Mouse (Mus musculus): Measurements from ENCODE around the gene Ms4a7. TPM values are rescaled to one million over a fixed set of nuclear protein-coding genes. Genes with fewer than 3 reads are reported as not detected.

Gene Ms4a7
- polyA plus RNA-seq, 1 experiment from 2014 or later: 4.1 TPM

GRCm38 (mm10) chr19:11280223-11280622 lies 55.7 kb downstream of the Ms4a7 start:
- Histone ChIP-seq H3K9me3 (ENCODE audit: low read length) (no peaks in the 10 kb centered on the region), H3K4me1 (ENCODE audit: insufficient read depth, low read length) (no peaks in the 10 kb centered on the region), H3K27me3 (ENCODE audit: insufficient read depth, low read length) (no peaks in the 10 kb centered on the region), H3K36me3 (ENCODE audit: insufficient read depth, low read length) (no peaks in the 10 kb centered on the region), H3K9ac (replicated peaks; ENCODE audit: low read length) (no peak overlapping the region), H3K4me3 (ENCODE audit: low read length) (no peak overlapping the region), H3K4me2 (replicated peaks; ENCODE audit: low read depth, low read length) (no peak overlapping the region), H3K27ac (ENCODE audit: low read length) (no peak overlapping the region)
- 74% methylated on average over 3 of the region's 3 CpGs for WGBS
- no peak for ATAC-seq (ENCODE audit: low FRiP score, low TSS enrichment)

- Histone ChIP-seq H3K27me3 (ENCODE audit: insufficient read depth, low read length) (no peaks in the 10 kb centered on the region), H3K9me3 (ENCODE audit: low read length) (no peaks in the 10 kb centered on the region), H3K36me3 (ENCODE audit: insufficient read depth, low read length) (no peaks in the 10 kb centered on the region), H3K4me3 (ENCODE audit: low read length) (no peak overlapping the region), H3K9ac (replicated peaks; ENCODE audit: low read length) (no peak overlapping the region), H3K4me1 (ENCODE audit: insufficient read depth, low read length) (no peaks in the 10 kb centered on the region), H3K4me2 (replicated peaks; ENCODE audit: low read depth, low read length) (no peak overlapping the region), H3K27ac (ENCODE audit: low read length) (no peak overlapping the region)
- ATAC-seq (ENCODE audit: low FRiP score, low TSS enrichment): no peak
- WGBS: 54% methylated on average over 5 of the region's 5 CpGs
These were observed 59.5 kb downstream of the Ms4a7 start for GRCm38 (mm10) chr19:11276431-11276830.

Other genes starting within 250 kb of the Ms4a7 start
- not detected in 2 replicates for gene 1700017D01Rik, start 205.3 kb downstream of the Ms4a7 start, polyA plus RNA-seq (2015; fragmentation: Nextera tagmentation; extraction: Ambion mirVana)
- gene 1700025F22Rik, start 170.8 kb downstream of the Ms4a7 start, polyA plus RNA-seq (2015; fragmentation: Nextera tagmentation; extraction: Ambion mirVana): not detected in 2 replicates
- gene Ms4a13, start 139.4 kb downstream of the Ms4a7 start, polyA plus RNA-seq (2015; fragmentation: Nextera tagmentation; extraction: Ambion mirVana): not detected in 2 replicates
- gene Ms4a12, start 103.7 kb downstream of the Ms4a7 start, polyA plus RNA-seq (2015; fragmentation: Nextera tagmentation; extraction: Ambion mirVana): not detected in 2 replicates
- gene Ms4a1, start 69.9 kb downstream of the Ms4a7 start, polyA plus RNA-seq (2015; fragmentation: Nextera tagmentation; extraction: Ambion mirVana): not detected in 2 replicates
- not detected in 2 replicates for gene Ms4a5, start 52.3 kb downstream of the Ms4a7 start, polyA plus RNA-seq (2015; fragmentation: Nextera tagmentation; extraction: Ambion mirVana)
- 0.07 and 0.09 TPM in 2 replicates for gene Ms4a14, start 21.7 kb downstream of the Ms4a7 start, polyA plus RNA-seq (2015; fragmentation: Nextera tagmentation; extraction: Ambion mirVana)
- gene Ms4a4a, start 39.4 kb upstream of the Ms4a7 start, polyA plus RNA-seq (2015; fragmentation: Nextera tagmentation; extraction: Ambion mirVana): 5.0 and 5.6 TPM in 2 replicates
- gene Ms4a4c, start 68.6 kb upstream of the Ms4a7 start, polyA plus RNA-seq (2015; fragmentation: Nextera tagmentation; extraction: Ambion mirVana): 0.41 and 1.4 TPM in 2 replicates
- gene Ms4a4b, start 107.4 kb upstream of the Ms4a7 start, polyA plus RNA-seq (2015; fragmentation: Nextera tagmentation; extraction: Ambion mirVana): 0.17 and 0.30 TPM in 2 replicates
- gene Ms4a6c, start 133.2 kb upstream of the Ms4a7 start, polyA plus RNA-seq (2015; fragmentation: Nextera tagmentation; extraction: Ambion mirVana): 4.6 and 5.3 TPM in 2 replicates
- gene Gm8369, start 149.8 kb upstream of the Ms4a7 start, polyA plus RNA-seq (2015; fragmentation: Nextera tagmentation; extraction: Ambion mirVana): not detected in 2 replicates
- gene Ms4a6b, start 180.4 kb upstream of the Ms4a7 start, polyA plus RNA-seq (2015; fragmentation: Nextera tagmentation; extraction: Ambion mirVana): 3.2 and 4.1 TPM in 2 replicates
- 0.17 and 0.19 TPM in 2 replicates for gene Ms4a4d, start 200.7 kb upstream of the Ms4a7 start, polyA plus RNA-seq (2015; fragmentation: Nextera tagmentation; extraction: Ambion mirVana)

Data from kidney, embryonic 16.5 days (tissue).